Mouse (Mus musculus): Measurements from ENCODE around the gene Sf3b1.

- TF ChIP-seq CTCF (IDR thresholded peaks at IDR 0.05; ENCODE audit: low read depth, low read length), result no peak
- no peak for TF ChIP-seq POLR2A (IDR thresholded peaks at IDR 0.05; ENCODE audit: extremely low read depth, insufficient read depth, low read length)
These were observed 3.9 kb upstream of the Sf3b1 start for GRCm38 (mm10) chr1:55031026-55031779.

Measured in liver, adult 2 months (tissue).